Mouse (Mus musculus): ENCODE measurements around the gene Rassf2.
A peak's percentile ranks its signal among the peaks of the same experiment; 100 is the strongest.

The Rassf2 gene

GRCm38 (mm10) chr2:131956336-131957256 is 73.5 kb downstream of the Rassf2 start:
- DNase-seq (ENCODE audit: extremely low spot score, low spot score), result no peak

GRCm38 (mm10) chr2:131955264-131955663 is 74.8 kb downstream of the Rassf2 start:
- peak; percentile 46 for DNase-seq (ENCODE audit: extremely low spot score, low spot score)

GRCm38 (mm10) chr2:131954835-131955234 is 75.2 kb downstream of the Rassf2 start:
- DNase-seq (ENCODE audit: extremely low spot score, low spot score), result no peak

- no peak for DNase-seq (ENCODE audit: extremely low spot score, low spot score)
These were observed 76.3 kb downstream of the Rassf2 start for GRCm38 (mm10) chr2:131953711-131954110.

GRCm38 (mm10) chr2:131952961-131953538 is 77.0 kb downstream of the Rassf2 start:
- peak; percentile 36 for DNase-seq (ENCODE audit: extremely low spot score, low spot score)

- no peak for DNase-seq (ENCODE audit: extremely low spot score, low spot score)
These were observed 77.6 kb downstream of the Rassf2 start for GRCm38 (mm10) chr2:131952456-131952855.

- DNase-seq (ENCODE audit: extremely low spot score, low spot score), result no peak
These were observed 79.4 kb downstream of the Rassf2 start, which contains the start of gene Prnd for GRCm38 (mm10) chr2:131950598-131951095. Gene Prnd, plus strand, starts transcription at chr2:131950861.

- peak; percentile 33 for DNase-seq (ENCODE audit: extremely low spot score, low spot score)
These were observed 80.1 kb downstream of the Rassf2 start for GRCm38 (mm10) chr2:131949767-131950597.

GRCm38 (mm10) chr2:131948916-131949639 is 81.0 kb downstream of the Rassf2 start:
- DNase-seq (ENCODE audit: extremely low spot score, low spot score), result no peak

GRCm38 (mm10) chr2:131948156-131948555 is 81.9 kb downstream of the Rassf2 start:
- no peak for DNase-seq (ENCODE audit: extremely low spot score, low spot score)

GRCm38 (mm10) chr2:131946351-131946750 is 83.7 kb downstream of the Rassf2 start:
- no peak for DNase-seq (ENCODE audit: extremely low spot score, low spot score)

GRCm38 (mm10) chr2:131945765-131946164 is 84.3 kb downstream of the Rassf2 start:
- no peak for DNase-seq (ENCODE audit: extremely low spot score, low spot score)

GRCm38 (mm10) chr2:131945225-131945624 is 84.8 kb downstream of the Rassf2 start:
- DNase-seq (ENCODE audit: extremely low spot score, low spot score), result no peak

GRCm38 (mm10) chr2:131944370-131944769 is 85.7 kb downstream of the Rassf2 start:
- DNase-seq (ENCODE audit: extremely low spot score, low spot score), result no peak

GRCm38 (mm10) chr2:131941501-131941900 is 88.6 kb downstream of the Rassf2 start:
- DNase-seq (ENCODE audit: extremely low spot score, low spot score), result no peak

- no peak for DNase-seq (ENCODE audit: extremely low spot score, low spot score)
These were observed 89.6 kb downstream of the Rassf2 start for GRCm38 (mm10) chr2:131940506-131940905.

Data from neural tube, embryonic 10.5 days (tissue).